Mouse (Mus musculus): ENCODE measurements around the gene Hmx2. TPM values are rescaled to one million over a fixed set of nuclear protein-coding genes. Genes with fewer than 3 reads are reported as not detected.

Gene Hmx2
- 0.69 and 0.78 TPM in 2 replicates for polyA plus RNA-seq (2012; rRNA removed; ENCODE audit: low replicate concordance)

DNA sequence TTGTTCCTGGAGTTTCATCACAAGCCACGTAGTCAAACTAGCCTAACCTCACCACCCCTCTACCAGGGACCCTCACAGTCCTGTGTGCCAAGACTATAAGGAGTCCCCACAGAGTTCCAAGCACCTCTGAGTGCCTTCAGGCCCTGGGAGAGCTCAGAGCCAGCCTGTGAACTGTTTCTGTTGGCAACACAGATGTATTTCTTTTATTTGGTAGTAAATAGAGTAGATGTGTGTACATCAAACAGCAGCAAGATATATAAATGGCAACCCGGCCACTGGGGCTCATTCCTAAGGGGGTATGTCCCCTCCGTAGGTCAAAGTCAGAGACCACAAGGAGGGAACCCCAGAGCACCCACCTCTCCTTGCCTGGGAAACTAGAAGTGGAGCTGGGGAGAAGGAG is at the start of gene Hmx2:
Gene Hmx2, plus strand, starts transcription at position 301 of the 400 bp plus-strand sequence.

DNA sequence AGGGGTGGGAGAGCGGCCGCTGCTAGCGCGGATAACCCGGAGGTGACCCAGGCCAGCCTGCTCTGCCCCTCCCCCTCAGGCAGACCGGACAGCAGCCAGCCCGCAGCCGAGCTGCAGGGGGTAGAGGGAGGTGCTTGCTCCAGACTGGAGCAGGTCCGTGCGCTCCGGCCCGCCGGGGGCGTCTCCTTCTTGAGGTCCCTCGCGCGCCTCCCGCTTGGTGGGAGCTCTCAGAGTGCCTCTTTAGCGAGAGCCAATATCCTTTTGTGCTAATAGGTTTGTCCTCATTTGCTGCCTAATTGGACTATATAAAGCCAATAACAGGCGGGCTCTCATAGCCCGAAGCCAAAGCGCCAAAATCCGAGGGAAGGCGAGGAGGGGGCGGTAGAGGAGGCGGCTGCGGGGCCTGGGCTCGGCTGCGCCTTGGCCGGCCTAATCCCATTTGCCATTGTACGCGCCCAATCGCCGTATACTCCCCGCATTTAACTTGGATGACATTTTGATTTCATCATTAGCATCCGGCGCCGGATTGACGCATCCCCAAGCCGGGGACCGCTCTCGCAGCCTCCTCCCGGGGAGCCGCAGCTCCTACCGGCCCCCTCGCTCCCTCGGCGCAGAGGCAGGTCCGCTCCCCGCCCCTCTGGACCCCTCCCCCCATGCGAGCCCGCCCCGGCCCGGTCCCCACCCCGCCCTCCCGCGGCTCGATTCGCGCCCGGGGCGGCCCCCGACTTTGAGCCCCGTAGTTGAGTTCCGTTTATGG is 6.3 kb upstream of the Hmx2 start, which contains the start of gene Hmx3:
Gene Hmx3, plus strand, starts transcription at position 753 of the 757 bp plus-strand sequence.

DNA sequence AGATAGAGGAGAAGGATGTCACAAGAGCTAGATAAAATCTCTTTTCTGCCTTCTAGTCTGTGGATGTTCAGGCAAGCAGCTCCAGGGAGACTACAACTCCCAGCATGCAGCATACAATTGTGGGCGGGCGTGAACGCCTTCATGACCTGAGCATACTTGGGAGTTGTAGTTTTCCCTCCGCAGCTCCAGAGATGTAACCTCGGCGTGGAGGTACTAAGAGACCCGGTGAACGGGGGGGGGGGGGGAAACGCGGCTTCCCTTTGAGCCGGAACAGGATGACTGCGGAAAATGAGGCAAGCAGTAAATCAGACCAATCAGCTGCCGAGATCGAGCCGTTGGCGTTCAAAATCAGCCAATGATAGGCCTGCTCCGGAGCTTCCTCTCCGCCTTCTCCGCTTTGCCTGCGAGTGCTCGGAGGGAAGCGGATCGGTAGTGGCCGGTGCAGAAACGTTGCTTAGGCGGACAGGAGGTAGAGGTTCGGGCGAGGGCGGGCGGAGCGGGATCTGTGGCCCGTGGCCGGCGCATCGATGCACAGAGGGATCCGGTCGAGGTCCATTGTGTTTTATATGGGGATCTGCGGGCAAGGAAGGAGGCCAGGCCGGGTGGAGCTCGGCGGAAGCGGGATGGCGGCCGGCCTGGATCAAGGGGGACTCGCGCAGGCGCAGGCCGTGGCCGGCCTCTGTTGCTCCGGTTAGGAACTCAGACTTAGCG is 11.6 kb downstream of the Hmx2 start, which contains the start of gene Bub3:
Gene Bub3, plus strand, starts transcription at position 237 of the 711 bp plus-strand sequence.

Other genes with a start within 250 kb of the Hmx2 start
- 5.6 TPM in 1 of 2 replicates, not detected in the other for gene Cuzd1, start 226.5 kb upstream of the Hmx2 start, polyA plus RNA-seq (2012; rRNA removed; ENCODE audit: low replicate concordance)
- gene Fam24b, start 219.3 kb upstream of the Hmx2 start, polyA plus RNA-seq (2012; rRNA removed; ENCODE audit: low replicate concordance) = 0.15 TPM in 1 of 2 replicates, not detected in the other
- not detected in 2 replicates for gene Fam24a, start 214.9 kb upstream of the Hmx2 start, polyA plus RNA-seq (2012; rRNA removed; ENCODE audit: low replicate concordance)
- 1.2 and 6.0 TPM in 2 replicates for gene 2310057M21Rik, start 186.0 kb upstream of the Hmx2 start, polyA plus RNA-seq (2012; rRNA removed; ENCODE audit: low replicate concordance)
- 44.4 and 63.0 TPM in 2 replicates for gene Pstk, start 177.6 kb upstream of the Hmx2 start, polyA plus RNA-seq (2012; rRNA removed; ENCODE audit: low replicate concordance)
- 2.1 and 4.3 TPM in 2 replicates for gene Ikzf5, start 138.3 kb upstream of the Hmx2 start, polyA plus RNA-seq (2012; rRNA removed; ENCODE audit: low replicate concordance)
- gene Acadsb, start 138.2 kb upstream of the Hmx2 start, polyA plus RNA-seq (2012; rRNA removed; ENCODE audit: low replicate concordance) = 0.78 and 1.8 TPM in 2 replicates
- 2.5 and 4.6 TPM in 2 replicates for gene Hmx3, start 5.9 kb upstream of the Hmx2 start, polyA plus RNA-seq (2012; rRNA removed; ENCODE audit: low replicate concordance)
- gene Bub3, start 11.4 kb downstream of the Hmx2 start, polyA plus RNA-seq (2012; rRNA removed; ENCODE audit: low replicate concordance) = 18.6 and 21.7 TPM in 2 replicates